Mouse (Mus musculus) pancreas, adult 10 weeks (tissue): ENCODE results near the gene Gas6. TPM values are rescaled to one million over a fixed set of nuclear protein-coding genes. Genes with fewer than 3 reads are reported as not detected.

ENCODE experiments used
- polyA plus RNA-seq: library from polyadenylated mRNA; stranded (reverse); fragments of 350-450 nt; fragmentation: Illumina TruSeq; extraction: RNeasy Lipid Tissue Mini Kit (QIAGEN cat#74804); gene quantifications from one replicate; pipeline ENCODE4 v1.2.3, GENCODE M21; 2015; ENCODE audit warnings: low read depth, low replicate concordance; ENCODE audit not compliant: insufficient read depth

Gas6 gene
- 88.3 TPM for polyA plus RNA-seq

DNA sequence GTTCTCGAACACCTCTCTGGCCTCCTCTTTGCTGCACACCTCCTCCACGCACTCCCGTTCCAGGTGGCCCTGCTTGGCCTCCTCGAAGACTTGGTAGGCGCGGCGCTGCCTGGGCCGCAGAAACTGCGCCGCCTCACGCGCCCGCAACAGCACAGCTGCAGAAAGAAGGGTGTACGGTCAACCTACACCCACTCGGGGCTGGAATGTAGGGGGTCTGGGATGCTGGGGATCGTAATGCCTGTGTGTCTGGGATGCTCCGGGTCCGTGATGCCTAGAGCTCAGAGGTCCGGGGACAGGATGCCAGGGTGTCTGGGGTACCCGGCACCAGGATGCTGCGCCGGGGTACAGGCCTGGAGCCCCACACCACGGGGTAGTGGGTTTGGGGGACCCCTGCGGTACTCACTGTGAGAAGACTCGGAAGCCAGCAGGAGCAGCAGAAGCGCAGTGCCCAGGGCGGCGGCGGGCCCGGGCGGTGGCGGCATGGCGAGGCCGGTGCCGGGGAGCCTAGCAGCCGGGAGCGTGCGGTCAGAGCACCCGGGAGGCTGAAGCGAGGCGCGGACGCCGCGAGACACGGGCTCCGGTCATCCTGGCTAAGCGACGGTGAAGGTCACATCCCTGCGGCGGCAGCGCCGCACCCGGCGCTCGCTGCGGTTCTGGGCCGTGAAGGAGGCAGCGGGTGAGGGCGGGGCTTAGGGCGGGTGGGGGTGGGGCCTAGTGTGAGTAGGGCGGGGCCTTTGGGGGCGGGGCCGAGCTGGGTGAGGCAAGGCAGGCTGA, at the start of gene Gas6:
TSS of gene Gas6 (minus strand) at position 633 of the 774 bp plus-strand sequence.

DNA sequence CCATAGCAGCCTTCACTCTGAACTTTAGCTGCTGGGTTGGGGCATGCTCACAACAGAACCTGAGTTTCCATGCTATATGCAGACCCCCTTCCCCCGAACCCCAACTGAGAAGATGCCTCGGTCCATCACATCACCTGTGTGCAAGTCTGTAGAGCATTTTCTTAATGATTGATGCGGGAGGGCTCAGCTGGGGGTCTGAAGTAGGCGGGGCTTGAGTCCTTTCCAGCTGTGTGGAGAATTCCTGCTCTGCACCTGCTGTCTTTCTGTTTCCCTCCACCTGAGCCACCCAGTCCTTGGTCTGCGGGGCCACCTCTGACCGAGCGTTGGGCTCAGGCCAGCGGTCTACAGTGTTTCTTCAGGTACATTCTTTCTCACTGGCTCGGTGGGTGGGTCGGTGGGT, 59.4 kb downstream of the Gas6 start, which contains the start of gene Tmem255b:
TSS of gene Tmem255b (plus strand) at position 301 of the 400 bp plus-strand sequence.

Other genes with a start within 250 kb of the Gas6 start
- not detected for gene Adprhl1, start 240.3 kb downstream of the Gas6 start, polyA plus RNA-seq
- gene Dcun1d2, start 206.4 kb downstream of the Gas6 start, polyA plus RNA-seq, result 7.2 TPM
- gene Tmco3, start 206.3 kb downstream of the Gas6 start, polyA plus RNA-seq, result 9.8 TPM
- gene Tfdp1, start 155.7 kb downstream of the Gas6 start, polyA plus RNA-seq, result 13.9 TPM
- gene Atp4b, start 97.7 kb downstream of the Gas6 start, polyA plus RNA-seq, result not detected
- gene Grk1, start 89.4 kb downstream of the Gas6 start, polyA plus RNA-seq, result not detected
- gene Tmem255b, start 59.3 kb downstream of the Gas6 start, polyA plus RNA-seq, result 6.0 TPM
- gene 1700029H14Rik, start 68.0 kb upstream of the Gas6 start, polyA plus RNA-seq, result not detected
- 6.0 TPM for gene Rasa3, start 183.1 kb upstream of the Gas6 start, polyA plus RNA-seq
- gene Cfap97d2, start 211.4 kb upstream of the Gas6 start, polyA plus RNA-seq, result not detected